Mouse (Mus musculus): ENCODE measurements at regions not wholly inside any gene's neighbourhood (a gene's known extent, or its start where the extent isn't known, plus 50 kb on each side); places are given as distances from the start of the nearest gene placed in this dataset.

DNA sequence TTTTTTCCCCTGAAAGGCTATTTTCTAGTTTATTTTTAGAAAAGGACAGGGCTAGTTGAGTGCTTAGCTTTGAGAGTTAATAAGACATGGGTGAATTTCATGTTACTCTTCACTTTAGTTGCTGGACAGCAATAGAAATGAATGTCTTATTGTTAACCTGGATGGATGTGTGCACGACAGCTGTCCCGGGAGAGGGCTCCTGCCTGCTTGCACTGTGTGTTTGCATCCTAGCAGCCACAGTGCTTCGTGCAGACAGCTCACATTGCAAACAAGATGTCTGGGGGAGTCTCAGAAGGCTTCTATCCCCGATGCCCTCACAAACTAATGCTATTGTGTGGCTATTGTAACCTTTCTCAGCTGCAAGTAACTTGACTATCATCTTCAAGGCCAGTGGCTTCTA lies 221.0 kb downstream of the Mex3b start:
- Histone ChIP-seq H3K4me1 (ENCODE audit: control insufficient read depth, insufficient read depth, low read length) (no peaks in the 10 kb centered on the region), H3K27ac (ENCODE audit: insufficient read depth, low read depth, low read length) (no peak overlapping the region), H3K36me3 (ENCODE audit: control insufficient read depth, insufficient read depth, low read length) (no peaks in the 10 kb centered on the region), H3K27me3 (replicated peaks; ENCODE audit: control insufficient read depth, insufficient read depth, low read length) (no peaks in the 10 kb centered on the region), H3K4me3 (ENCODE audit: insufficient read depth, low read depth, low read length) (no peak overlapping the region)
- WGBS: 70% methylated on average over 4 of the region's 4 CpGs
- TF ChIP-seq POLR2A (IDR thresholded peaks at IDR 0.05; ENCODE audit: low read depth, low read length) (no peak), CTCF (conservative IDR thresholded peaks at IDR 0.05; ENCODE audit: insufficient read depth, insufficient read length, low read depth, low read length) (no peak)
- no peak for DNase-seq

DNA sequence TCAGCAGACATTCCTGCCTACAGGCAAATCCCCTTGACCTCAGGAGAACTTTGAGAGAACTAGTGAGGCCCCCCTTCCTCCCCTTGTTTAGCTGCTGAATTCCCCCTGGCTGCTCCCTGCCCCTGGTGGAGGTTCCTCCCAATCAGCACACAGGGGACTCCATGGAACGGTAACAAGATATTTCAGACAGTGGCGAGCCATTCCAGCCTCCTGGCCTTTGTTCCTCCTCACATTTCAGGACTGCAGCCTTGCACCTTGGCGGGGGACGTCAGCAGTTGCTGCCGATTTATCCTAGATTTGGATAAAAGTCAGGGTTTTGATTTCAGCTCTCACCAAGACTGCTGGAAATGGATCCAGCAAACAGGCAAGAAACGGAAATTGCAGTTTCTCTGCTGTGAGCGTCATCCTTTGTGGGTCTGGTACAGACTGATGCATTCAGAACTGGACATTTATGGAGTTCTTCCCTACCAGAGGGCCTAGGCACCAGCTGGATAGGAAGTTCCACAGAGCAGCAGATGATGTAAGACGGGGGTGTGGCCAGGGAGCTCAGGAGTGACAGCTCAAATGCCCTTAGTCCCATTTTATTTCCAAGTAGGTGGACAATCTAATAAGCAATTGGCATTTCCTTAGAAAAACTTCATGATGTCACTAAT lies 222.3 kb downstream of the Mex3b start:
- H3K27ac ChIP-seq (ENCODE audit: insufficient read depth, low read depth, low read length): no peak overlapping the region
- peak; percentile 12 for DNase-seq

DNA sequence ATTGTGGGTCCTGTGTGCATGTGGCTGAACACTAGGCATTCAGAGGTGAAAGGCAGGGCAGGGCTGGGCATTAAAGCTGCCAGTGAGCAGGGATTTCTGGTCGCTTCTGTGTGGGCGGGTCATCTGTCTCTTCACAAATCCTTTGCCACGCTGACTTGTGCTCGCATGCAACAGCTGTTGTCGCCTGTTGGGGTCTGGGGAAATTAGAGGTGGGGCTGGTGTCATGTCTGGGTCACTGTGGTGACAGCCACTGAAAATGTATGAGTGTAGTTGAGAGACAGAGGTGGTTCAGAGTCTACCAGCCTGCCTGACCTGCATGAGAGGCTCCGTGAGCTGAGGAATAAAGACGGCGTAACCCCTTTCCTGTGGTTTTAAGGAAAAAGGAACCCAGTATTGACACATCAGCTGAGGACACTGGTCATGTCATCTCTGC lies 226.8 kb downstream of the Mex3b start:
- H3K4me1 ChIP-seq (ENCODE audit: control insufficient read depth, insufficient read depth, low read length): no peaks in the 10 kb centered on the region
- no peak overlapping the region for H3K27ac ChIP-seq (ENCODE audit: insufficient read depth, low read depth, low read length)
- no peaks in the 10 kb centered on the region for H3K27me3 ChIP-seq (replicated peaks; ENCODE audit: control insufficient read depth, insufficient read depth, low read length)
- TF ChIP-seq CTCF (conservative IDR thresholded peaks at IDR 0.05; ENCODE audit: insufficient read depth, insufficient read length, low read depth, low read length) (no peak), POLR2A (IDR thresholded peaks at IDR 0.05; ENCODE audit: low read depth, low read length) (no peak)
- DNase-seq: no peak
- H3K4me3 ChIP-seq (ENCODE audit: insufficient read depth, low read depth, low read length): no peak overlapping the region
- no peaks in the 10 kb centered on the region for H3K36me3 ChIP-seq (ENCODE audit: control insufficient read depth, insufficient read depth, low read length)
- 39% methylated on average over 8 of the region's 8 CpGs for WGBS

More for the DNA sequence above, 222.3 kb downstream of the Mex3b start:
- Histone ChIP-seq H3K4me3 (ENCODE audit: insufficient read depth, low read depth, low read length) (no peak overlapping the region), H3K27me3 (replicated peaks; ENCODE audit: control insufficient read depth, insufficient read depth, low read length) (no peaks in the 10 kb centered on the region), H3K4me1 (ENCODE audit: control insufficient read depth, insufficient read depth, low read length) (no peaks in the 10 kb centered on the region), H3K36me3 (ENCODE audit: control insufficient read depth, insufficient read depth, low read length) (no peaks in the 10 kb centered on the region)
- 28% methylated on average over 8 of the region's 8 CpGs for WGBS
- TF ChIP-seq POLR2A (IDR thresholded peaks at IDR 0.05; ENCODE audit: low read depth, low read length) (no peak), CTCF (conservative IDR thresholded peaks at IDR 0.05; ENCODE audit: insufficient read depth, insufficient read length, low read depth, low read length) (no peak)

DNA sequence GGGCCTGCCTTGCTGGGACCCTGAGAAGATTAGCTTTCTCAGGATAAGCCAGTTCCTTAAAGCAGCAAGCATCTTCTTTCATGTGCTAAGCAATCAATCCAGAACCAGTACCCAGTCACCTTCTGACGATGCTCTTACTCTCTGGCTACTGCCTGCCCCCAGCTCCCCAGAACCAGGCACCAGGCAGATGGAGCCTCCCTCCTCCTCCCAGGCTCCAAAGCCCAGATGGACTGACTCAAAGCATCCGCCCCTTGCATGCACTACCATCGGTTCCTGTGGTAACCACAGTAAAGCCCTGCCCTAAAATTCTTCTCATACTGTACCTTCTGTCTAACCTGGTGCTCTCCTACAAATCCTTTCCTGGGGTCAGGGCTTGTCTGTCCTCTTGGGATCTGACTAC lies 227.8 kb downstream of the Mex3b start:
- H3K4me1 ChIP-seq (ENCODE audit: control insufficient read depth, insufficient read depth, low read length): no peaks in the 10 kb centered on the region
- H3K4me3 ChIP-seq (ENCODE audit: insufficient read depth, low read depth, low read length): no peak overlapping the region
- no peaks in the 10 kb centered on the region for H3K27me3 ChIP-seq (replicated peaks; ENCODE audit: control insufficient read depth, insufficient read depth, low read length)
- no peak for DNase-seq
- no peaks in the 10 kb centered on the region for H3K36me3 ChIP-seq (ENCODE audit: control insufficient read depth, insufficient read depth, low read length)
- WGBS: 70% methylated on average over 3 of the region's 3 CpGs
- no peak for TF ChIP-seq CTCF (conservative IDR thresholded peaks at IDR 0.05; ENCODE audit: insufficient read depth, insufficient read length, low read depth, low read length)
- H3K27ac ChIP-seq (ENCODE audit: insufficient read depth, low read depth, low read length): no peak overlapping the region

DNA sequence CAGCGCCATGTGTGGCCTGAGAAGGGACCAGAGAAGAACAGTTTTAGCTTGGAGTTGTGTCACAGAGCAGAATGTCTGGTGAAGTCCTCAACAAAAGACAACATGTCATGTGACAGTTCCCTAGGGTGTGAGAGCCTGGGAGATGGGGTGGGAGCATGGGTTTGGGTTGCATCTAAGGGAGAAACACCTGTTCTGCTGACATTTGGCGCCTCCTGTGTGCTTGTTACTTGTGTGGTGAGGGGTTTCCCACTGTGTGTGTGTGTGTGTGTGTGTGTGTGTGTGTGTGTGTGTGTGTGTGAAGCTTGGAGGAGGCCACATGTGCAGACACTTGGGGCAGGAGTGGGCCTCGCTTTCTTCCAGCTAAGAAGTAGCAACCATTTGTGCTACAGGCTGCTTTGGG lies 228.5 kb downstream of the Mex3b start:
- Histone ChIP-seq H3K4me3 (ENCODE audit: insufficient read depth, low read depth, low read length) (no peak overlapping the region), H3K36me3 (ENCODE audit: control insufficient read depth, insufficient read depth, low read length) (no peaks in the 10 kb centered on the region), H3K27ac (ENCODE audit: insufficient read depth, low read depth, low read length) (no peak overlapping the region), H3K4me1 (ENCODE audit: control insufficient read depth, insufficient read depth, low read length) (no peaks in the 10 kb centered on the region), H3K27me3 (replicated peaks; ENCODE audit: control insufficient read depth, insufficient read depth, low read length) (no peaks in the 10 kb centered on the region)
- 92% methylated on average over 3 of the region's 3 CpGs for WGBS
- TF ChIP-seq POLR2A (IDR thresholded peaks at IDR 0.05; ENCODE audit: low read depth, low read length) (no peak), CTCF (conservative IDR thresholded peaks at IDR 0.05; ENCODE audit: insufficient read depth, insufficient read length, low read depth, low read length) (no peak)
- DNase-seq: no peak

DNA sequence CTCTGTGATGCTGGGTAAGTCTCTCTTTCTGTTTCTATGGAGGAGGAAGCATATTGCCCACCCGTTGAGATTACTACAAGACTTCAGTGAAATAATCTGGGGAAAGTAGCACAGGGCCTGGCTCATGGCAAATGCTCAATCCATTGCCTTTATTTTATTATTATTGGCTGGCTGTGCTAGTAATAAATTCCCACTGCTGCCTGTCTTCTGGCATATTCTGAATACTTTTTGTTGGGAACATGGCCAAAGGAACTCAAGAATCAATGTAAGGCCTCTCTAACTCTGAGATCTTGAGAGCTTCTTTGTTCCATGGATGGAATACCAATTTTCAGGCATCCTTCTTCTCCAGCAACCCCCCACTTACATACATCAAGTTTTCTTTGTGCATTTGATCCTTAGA lies 237.3 kb downstream of the Mex3b start:
- H3K4me1 ChIP-seq (ENCODE audit: control insufficient read depth, insufficient read depth, low read length): no peaks in the 10 kb centered on the region
- no peaks in the 10 kb centered on the region for H3K27me3 ChIP-seq (replicated peaks; ENCODE audit: control insufficient read depth, insufficient read depth, low read length)
- no peak overlapping the region for H3K27ac ChIP-seq (ENCODE audit: insufficient read depth, low read depth, low read length)
- 63% methylated on average over 1 of the region's 1 CpGs for WGBS
- DNase-seq: peak; percentile 7
- no peaks in the 10 kb centered on the region for H3K36me3 ChIP-seq (ENCODE audit: control insufficient read depth, insufficient read depth, low read length)
- no peak for TF ChIP-seq POLR2A (IDR thresholded peaks at IDR 0.05; ENCODE audit: low read depth, low read length)
- TF ChIP-seq CTCF (conservative IDR thresholded peaks at IDR 0.05; ENCODE audit: insufficient read depth, insufficient read length, low read depth, low read length): no peak
- no peak overlapping the region for H3K4me3 ChIP-seq (ENCODE audit: insufficient read depth, low read depth, low read length)

DNA sequence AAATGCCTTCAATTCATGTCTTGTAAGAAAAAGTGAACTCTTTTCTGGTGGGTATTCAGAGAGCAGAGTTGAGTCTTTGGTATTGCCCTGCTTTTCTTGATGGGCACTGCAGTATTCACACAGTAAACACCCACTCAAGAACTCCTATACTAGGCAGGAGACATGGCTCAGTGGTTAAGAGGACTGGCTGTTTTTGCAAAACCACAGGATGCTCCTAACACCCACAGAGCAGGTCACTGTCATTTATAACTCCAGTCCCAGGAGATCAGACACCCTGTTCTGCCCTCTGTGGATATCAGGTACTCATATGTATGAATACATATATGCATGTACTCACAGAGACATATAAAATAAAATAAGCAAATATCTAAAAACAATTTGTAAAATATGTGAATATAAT lies 238.5 kb downstream of the Mex3b start:
- no peaks in the 10 kb centered on the region for H3K27me3 ChIP-seq (replicated peaks; ENCODE audit: control insufficient read depth, insufficient read depth, low read length)
- TF ChIP-seq POLR2A (IDR thresholded peaks at IDR 0.05; ENCODE audit: low read depth, low read length) (no peak), CTCF (conservative IDR thresholded peaks at IDR 0.05; ENCODE audit: insufficient read depth, insufficient read length, low read depth, low read length) (no peak)
- H3K36me3 ChIP-seq (ENCODE audit: control insufficient read depth, insufficient read depth, low read length): no peaks in the 10 kb centered on the region
- no peak overlapping the region for H3K4me3 ChIP-seq (ENCODE audit: insufficient read depth, low read depth, low read length)
- H3K4me1 ChIP-seq (ENCODE audit: control insufficient read depth, insufficient read depth, low read length): no peaks in the 10 kb centered on the region
- no peak overlapping the region for H3K27ac ChIP-seq (ENCODE audit: insufficient read depth, low read depth, low read length)
- DNase-seq: no peak
